Mouse (Mus musculus): ENCODE results near the gene 1700084M14Rik. TPM values are rescaled to one million over a fixed set of nuclear protein-coding genes. Genes with fewer than 3 reads are reported as not detected.
"Not testable (repeated sequence)": the region's sequence is repeated elsewhere in the genome, so short reads cannot be mapped to it uniquely, and the experiment has no call there.

1700084M14Rik gene
- total RNA-seq (2021) = not detected
- long read RNA-seq, experiment 1 = 0 reads
- long read RNA-seq, experiment 2 = 0 reads

DNA sequence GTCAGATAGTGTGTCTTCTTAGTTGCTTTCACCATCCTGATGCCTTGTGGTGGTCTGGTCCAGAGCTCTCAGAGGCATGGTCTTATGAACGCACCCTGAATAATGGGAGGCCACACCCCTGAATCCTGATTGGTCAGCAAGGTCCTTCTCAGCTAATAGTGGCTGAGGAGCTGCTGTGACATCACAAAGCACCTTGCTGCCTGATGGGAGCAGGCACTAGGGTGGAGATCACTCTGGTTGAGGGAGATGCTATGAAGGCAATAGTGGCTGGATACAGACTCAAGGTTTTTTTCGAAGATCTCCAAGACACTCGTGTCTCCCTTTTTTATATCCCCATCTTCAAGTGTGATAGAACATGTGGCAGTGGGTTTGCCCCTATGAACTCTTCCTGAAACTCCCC is at the start of gene 1700084M14Rik:
TSS of gene 1700084M14Rik (minus strand) at position 101 of the 400 bp plus-strand sequence.
- intact Hi-C loops (cut with DNase I); DNase-seq (ENCODE audit: low spot score in 2 of 2): not testable (repeated sequence)

Other genes starting within 250 kb of the 1700084M14Rik start
- not detected for gene Mageb2, start 244.2 kb downstream of the 1700084M14Rik start, total RNA-seq (2021)
- not detected for gene Gm5072, start 183.4 kb downstream of the 1700084M14Rik start, total RNA-seq (2021)
- gene Gm8914, start 95.8 kb downstream of the 1700084M14Rik start, total RNA-seq (2021) = not detected
- not detected for gene Gm14781, start 56.3 kb upstream of the 1700084M14Rik start, total RNA-seq (2021)
- not detected for gene Mageb5, start 207.1 kb upstream of the 1700084M14Rik start, total RNA-seq (2021)